Mouse (Mus musculus): ENCODE data around the gene Doc2a.

GRCm38 (mm10) chr7:126832036-126832598, 15.1 kb upstream of the Doc2a start:
- peak; percentile 92 for TF ChIP-seq CTCF (IDR thresholded peaks at IDR 0.05)
- TF ChIP-seq EP300 (IDR thresholded peaks at IDR 0.05), result no peak
